ENCODE assay signal across 7 mouse cellular contexts in genomic region chr10:79840644-79841551, GRCm38 (mm10). TPM values are rescaled to one million over a fixed set of nuclear protein-coding genes. Genes with fewer than 3 reads are reported as not detected.
DNase-seq lines count a peak whose midpoint lies in the region; ATAC-seq lines count a peak whose summit lies in the region.

No protein-coding gene starts in this region.

- H3K9ac ChIP-seq in hindbrain, embryonic 15.5 days = peak overlapping the region; percentile 25; the same call in 1 of the 2 replicates

- H3K36me3 ChIP-seq in hindbrain, embryonic 15.5 days = no peaks in the 10 kb centered on the region

- H3K9me3 ChIP-seq in hindbrain, embryonic 15.5 days = no peaks in the 10 kb centered on the region

- H3K4me1 ChIP-seq in hindbrain, embryonic 15.5 days (replicated peaks) = peaks cover 10% of the 10 kb centered on the region

- H3K4me3 ChIP-seq in hindbrain, embryonic 15.5 days = peak overlapping the region; percentile 35

- ATAC-seq in hindbrain, embryonic 15.5 days (ENCODE audit: low FRiP score, low read depth) = peak; percentile 85
- peak; percentile 54 for ATAC-seq in megakaryocyte, adult 5-6 weeks (ENCODE audit: poor library complexity, severe bottlenecking)

- peak overlapping the region; percentile 77 for H3K27ac ChIP-seq in hindbrain, embryonic 15.5 days (replicated peaks)

- H3K4me2 ChIP-seq in hindbrain, embryonic 15.5 days = peak overlapping the region; percentile 74

- H3K27me3 ChIP-seq in hindbrain, embryonic 15.5 days = no peaks in the 10 kb centered on the region

- peak; percentile 100 for DNase-seq in R1 (ENCODE audit: low read depth, low spot score)
- DNase-seq in cerebellum, postnatal 25 days = peak; percentile 64 to 70
- peak; percentile 43 to 53 for DNase-seq in frontal cortex, postnatal 25 days (ENCODE audit: low spot score in 2 of 2)
- DNase-seq in left cerebral cortex, adult 9 months (ENCODE audit: low spot score in 2 of 2) = peak; percentile 60 to 83
- peak; percentile 49 for DNase-seq in right cerebral cortex, postnatal 4 days

- 0% methylated on average over 24 of the region's 24 CpGs for WGBS in hindbrain, embryonic 15.5 days

RNA-seq across cellular contexts. Expression of gene Ptbp1, which starts 13.3 kb away (rescaled TPM):
- 74.8 and 77.1 TPM in 2 replicates for polyA plus RNA-seq in hindbrain, embryonic 15.5 days (2015; fragmentation: Nextera tagmentation; extraction: Ambion mirVana)
- total RNA-seq in megakaryocyte, adult 5-6 weeks (2015) = 138 and 144 TPM in 2 replicates
- 97.9 and 133 TPM in 2 replicates for total RNA-seq in megakaryocyte, adult 5-6 weeks (2017)

RNA-seq across cellular contexts. Expression of gene Misp, which starts 20.1 kb away (rescaled TPM):
- polyA plus RNA-seq in hindbrain, embryonic 15.5 days (2015; fragmentation: Nextera tagmentation; extraction: Ambion mirVana) = 0.49 and 0.92 TPM in 2 replicates
- total RNA-seq in megakaryocyte, adult 5-6 weeks (2015) = not detected in 2 replicates
- total RNA-seq in megakaryocyte, adult 5-6 weeks (2017) = not detected in 2 replicates

RNA-seq across cellular contexts. Expression of gene Prtn3, which starts 33.4 kb away (rescaled TPM):
- polyA plus RNA-seq in hindbrain, embryonic 15.5 days (2015; fragmentation: Nextera tagmentation; extraction: Ambion mirVana) = 11.0 and 11.3 TPM in 2 replicates
- total RNA-seq in megakaryocyte, adult 5-6 weeks (2015) = 322 and 372 TPM in 2 replicates
- total RNA-seq in megakaryocyte, adult 5-6 weeks (2017) = 92.6 and 97.3 TPM in 2 replicates

RNA-seq across cellular contexts. Expression of gene Plppr3, which starts 33.5 kb away (rescaled TPM):
- polyA plus RNA-seq in hindbrain, embryonic 15.5 days (2015; fragmentation: Nextera tagmentation; extraction: Ambion mirVana) = 383 and 417 TPM in 2 replicates
- total RNA-seq in megakaryocyte, adult 5-6 weeks (2015) = 6.2 and 10.6 TPM in 2 replicates
- 13.2 and 17.6 TPM in 2 replicates for total RNA-seq in megakaryocyte, adult 5-6 weeks (2017)

RNA-seq across cellular contexts. Expression of gene Elane, which starts 45.1 kb away (rescaled TPM):
- polyA plus RNA-seq in hindbrain, embryonic 15.5 days (2015; fragmentation: Nextera tagmentation; extraction: Ambion mirVana) = 0.16 TPM in 1 of 2 replicates, not detected in the other
- 348 and 366 TPM in 2 replicates for total RNA-seq in megakaryocyte, adult 5-6 weeks (2015)
- total RNA-seq in megakaryocyte, adult 5-6 weeks (2017) = 161 and 164 TPM in 2 replicates

Comparison
In these comparisons a context has a peak if more than half of its experiments do, and no peak if none do; other contexts are left out.
1. Peak in every context shown above with its lines: DNase-seq, ATAC-seq, H3K4me3 ChIP-seq and H3K27ac ChIP-seq.
2. DNase-seq: peak in every context shown above with its lines; median percentile 100 in R1; 72 in left cerebral cortex, adult 9 months; 67 in cerebellum, postnatal 25 days; 49 in right cerebral cortex, postnatal 4 days; 48 in frontal cortex, postnatal 25 days.